Mouse (Mus musculus): Measurements from ENCODE around the gene Ulk3.

Ulk3 gene

DNA sequence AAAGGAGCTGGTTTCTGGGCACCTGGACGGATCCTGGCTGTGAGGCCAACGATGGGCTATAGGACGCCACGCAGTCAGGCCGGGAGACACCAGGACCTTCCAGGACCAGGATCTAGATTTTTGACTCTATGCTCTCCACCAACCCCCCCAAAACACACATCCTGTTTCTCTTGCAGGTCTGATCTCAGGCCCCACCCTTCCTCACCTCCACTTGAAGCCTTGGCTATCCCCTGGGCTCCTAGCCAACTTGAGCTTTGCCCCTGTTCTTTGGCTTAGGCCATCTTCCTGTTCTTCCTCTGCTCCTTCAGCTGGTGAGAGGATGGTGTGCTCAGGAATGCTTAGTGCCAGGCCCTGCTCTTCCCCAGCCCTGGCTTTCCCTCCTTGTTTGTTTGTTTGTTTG, 31.4 kb downstream of the Ulk3 start, which contains the start of gene Lman1l:
TSS of gene Lman1l (minus strand) at position 101 of the 400 bp plus-strand sequence.
- TF ChIP-seq GATA4 (IDR thresholded peaks at IDR 0.05; ENCODE audit: insufficient replicate concordance, low read length), result no peak

DNA sequence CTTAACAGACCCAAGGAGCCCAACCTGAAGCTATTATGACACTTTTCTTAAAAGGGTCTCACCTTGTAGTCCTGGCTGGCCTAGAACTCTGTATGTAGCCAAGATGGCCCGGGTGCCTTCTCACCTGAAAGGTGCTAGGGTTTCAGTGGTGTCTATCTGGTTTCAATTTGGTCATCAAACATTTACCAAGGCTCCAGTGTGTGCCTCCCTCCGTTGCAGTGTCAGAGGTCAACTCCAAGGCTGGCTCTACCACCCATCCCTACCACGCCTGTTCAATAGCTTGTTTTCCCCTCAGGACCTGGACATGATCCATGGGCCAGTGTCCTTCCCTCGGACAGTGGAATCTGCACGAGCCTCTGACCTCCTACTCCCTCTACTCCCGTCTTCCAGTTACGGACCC, 35.0 kb downstream of the Ulk3 start:
- no peak for TF ChIP-seq GATA4 (IDR thresholded peaks at IDR 0.05; ENCODE audit: insufficient replicate concordance, low read length)

DNA sequence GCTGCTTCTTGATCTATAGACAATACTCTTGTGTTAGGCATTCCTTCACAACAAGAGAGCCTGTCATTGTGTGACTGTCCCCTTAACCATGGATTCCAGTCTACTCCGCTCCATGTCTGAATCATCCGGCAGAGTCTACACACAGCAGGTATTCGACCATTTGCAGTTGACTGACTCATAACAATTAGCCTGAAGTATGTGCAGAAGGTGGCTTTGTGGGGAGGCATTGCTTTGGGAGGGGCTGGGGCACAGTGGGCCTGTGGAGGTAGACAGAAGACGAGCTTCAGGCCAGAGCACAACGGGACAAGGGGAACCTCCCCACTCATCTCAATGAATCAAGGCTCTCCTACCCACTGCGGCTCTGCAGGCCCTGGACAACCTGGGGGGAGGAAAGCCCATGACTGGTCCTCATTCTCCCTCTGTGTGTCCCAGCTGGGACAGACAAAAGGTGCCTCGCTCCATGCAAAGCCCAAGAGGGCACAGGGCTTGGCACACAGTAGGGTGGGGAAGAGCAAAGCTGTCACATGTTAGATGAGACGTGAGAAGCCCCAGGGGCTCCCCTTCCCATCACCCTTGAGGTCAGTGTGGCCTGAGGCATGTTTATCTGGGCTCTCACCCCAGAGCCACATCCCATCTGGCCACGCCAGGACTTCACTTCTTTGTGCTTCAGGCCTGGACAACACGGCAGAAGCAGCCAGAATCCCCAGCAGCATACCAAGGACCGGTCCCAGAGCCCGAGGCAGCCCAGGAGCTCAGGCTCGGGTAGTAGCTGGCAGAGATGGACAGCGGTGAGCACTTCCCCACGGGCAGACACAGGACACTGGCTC, 36.6 kb downstream of the Ulk3 start:
- no peak for TF ChIP-seq GATA4 (IDR thresholded peaks at IDR 0.05; ENCODE audit: insufficient replicate concordance, low read length)

DNA sequence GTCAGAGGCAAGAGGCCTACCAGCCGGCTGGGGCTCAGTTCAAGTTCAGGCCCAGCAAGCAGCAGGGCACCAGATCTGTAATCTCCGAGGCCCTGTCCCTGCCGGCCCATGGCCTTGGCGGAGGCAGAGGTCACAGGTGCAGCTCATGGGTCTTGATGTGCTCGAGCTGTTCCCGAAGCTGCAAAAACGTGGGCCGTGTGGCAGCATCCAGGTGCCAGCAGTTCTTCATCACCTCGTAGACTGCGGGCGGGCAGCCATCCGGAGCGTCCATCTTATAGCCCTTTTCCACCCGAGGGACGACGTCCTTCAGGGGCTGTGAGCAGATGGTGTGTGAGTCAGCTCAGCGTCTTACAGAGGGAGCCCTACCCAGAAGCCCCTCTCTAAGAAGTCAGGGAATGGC, 37.9 kb downstream of the Ulk3 start:
- no peak for TF ChIP-seq GATA4 (IDR thresholded peaks at IDR 0.05; ENCODE audit: insufficient replicate concordance, low read length)

DNA sequence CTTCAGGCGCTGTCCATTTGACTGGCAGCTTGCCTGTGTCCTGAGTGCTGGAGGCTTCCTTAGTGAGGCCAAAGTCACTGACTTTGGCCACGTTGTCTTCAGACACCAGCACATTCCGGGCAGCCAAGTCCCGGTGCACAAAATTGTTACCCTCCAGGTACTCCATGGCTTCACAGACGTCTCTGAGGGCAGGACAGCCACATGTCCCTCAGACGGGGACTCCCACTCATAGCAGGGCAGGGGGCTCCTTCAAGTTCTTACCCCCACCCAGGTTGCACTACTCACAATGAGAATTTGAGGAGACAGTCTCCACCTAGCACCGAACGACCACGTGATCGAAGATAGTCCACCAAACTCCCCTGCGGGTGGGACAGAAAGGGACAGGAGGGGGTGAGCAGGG, 38.6 kb downstream of the Ulk3 start:
- TF ChIP-seq GATA4 (IDR thresholded peaks at IDR 0.05; ENCODE audit: insufficient replicate concordance, low read length), result no peak

- TF ChIP-seq GATA4 (IDR thresholded peaks at IDR 0.05; ENCODE audit: insufficient replicate concordance, low read length), result no peak
Observed at GRCm38 (mm10) chr9:57628717-57629116, 39.5 kb downstream of the Ulk3 start.

DNA sequence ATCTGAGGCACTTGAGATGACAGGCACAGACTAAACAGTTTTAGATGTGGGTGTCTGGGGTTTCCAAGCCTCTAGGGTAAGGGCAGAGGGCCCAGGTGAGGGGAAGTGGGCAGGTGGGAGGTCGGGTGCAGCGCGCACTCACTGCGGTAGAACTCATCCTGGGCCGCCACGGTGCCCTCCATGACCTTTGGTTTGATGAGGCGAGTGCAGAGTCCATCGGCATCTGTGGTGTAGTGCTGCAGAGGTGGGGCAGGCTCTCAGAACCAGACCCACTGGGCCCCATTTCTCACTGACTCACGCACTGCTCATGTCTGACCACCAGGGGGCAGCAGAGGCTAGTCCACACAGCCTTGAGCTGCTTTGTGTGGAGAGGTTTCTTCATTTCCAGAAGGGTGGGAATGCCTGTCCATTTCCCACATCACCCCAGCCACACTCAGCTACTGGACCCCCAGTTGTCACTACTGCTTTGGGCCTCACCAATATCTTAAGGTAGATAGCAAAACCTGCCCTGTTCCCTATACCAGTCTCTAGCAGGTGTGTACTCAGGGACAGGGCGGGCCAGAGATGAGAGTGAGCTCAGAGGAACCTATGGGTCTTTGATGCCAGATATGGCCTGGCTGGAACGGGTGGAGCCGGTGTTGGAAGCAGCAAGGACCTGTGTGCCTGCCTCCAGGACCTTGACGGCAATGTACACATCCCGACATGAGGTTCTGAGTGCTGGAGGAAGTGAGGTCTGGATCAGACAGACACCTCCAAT, 40.0 kb downstream of the Ulk3 start:
- no peak for TF ChIP-seq GATA4 (IDR thresholded peaks at IDR 0.05; ENCODE audit: insufficient replicate concordance, low read length)

GRCm38 (mm10) chr9:57633481-57634024, 44.3 kb downstream of the Ulk3 start:
- no peak for TF ChIP-seq GATA4 (IDR thresholded peaks at IDR 0.05; ENCODE audit: insufficient replicate concordance, low read length)

- TF ChIP-seq GATA4 (IDR thresholded peaks at IDR 0.05; ENCODE audit: insufficient replicate concordance, low read length), result no peak
Observed at GRCm38 (mm10) chr9:57637272-57637671, 48.0 kb downstream of the Ulk3 start.

DNA sequence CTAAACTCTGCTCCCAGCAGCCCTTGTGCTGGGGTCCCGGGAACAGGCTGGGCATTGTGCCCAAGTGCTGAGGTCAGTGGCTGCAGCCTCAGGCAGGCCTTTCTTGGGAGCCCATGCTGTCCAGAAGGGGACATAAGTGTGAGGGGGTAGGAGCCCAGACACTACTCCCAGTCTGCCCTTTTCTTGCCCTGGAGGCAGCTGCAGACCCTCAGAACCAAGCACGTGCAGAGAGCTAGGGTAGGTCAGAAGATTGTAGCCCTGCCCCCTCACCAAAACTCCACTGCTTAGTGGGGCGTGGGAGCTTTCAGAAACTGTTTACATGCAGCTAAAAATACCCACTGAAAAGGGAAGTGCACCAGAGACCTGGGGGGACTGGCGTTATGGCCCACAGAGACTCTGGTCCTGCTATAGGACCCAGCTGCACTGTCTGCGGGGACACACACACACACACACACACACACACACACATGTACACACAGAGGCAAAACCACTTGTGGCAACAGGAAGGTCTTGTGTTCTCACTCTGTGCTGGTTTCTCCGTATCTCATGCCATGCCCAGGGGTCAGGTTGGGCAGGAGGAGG, 48.6 kb downstream of the Ulk3 start:
- no peak for TF ChIP-seq GATA4 (IDR thresholded peaks at IDR 0.05; ENCODE audit: insufficient replicate concordance, low read length)

DNA sequence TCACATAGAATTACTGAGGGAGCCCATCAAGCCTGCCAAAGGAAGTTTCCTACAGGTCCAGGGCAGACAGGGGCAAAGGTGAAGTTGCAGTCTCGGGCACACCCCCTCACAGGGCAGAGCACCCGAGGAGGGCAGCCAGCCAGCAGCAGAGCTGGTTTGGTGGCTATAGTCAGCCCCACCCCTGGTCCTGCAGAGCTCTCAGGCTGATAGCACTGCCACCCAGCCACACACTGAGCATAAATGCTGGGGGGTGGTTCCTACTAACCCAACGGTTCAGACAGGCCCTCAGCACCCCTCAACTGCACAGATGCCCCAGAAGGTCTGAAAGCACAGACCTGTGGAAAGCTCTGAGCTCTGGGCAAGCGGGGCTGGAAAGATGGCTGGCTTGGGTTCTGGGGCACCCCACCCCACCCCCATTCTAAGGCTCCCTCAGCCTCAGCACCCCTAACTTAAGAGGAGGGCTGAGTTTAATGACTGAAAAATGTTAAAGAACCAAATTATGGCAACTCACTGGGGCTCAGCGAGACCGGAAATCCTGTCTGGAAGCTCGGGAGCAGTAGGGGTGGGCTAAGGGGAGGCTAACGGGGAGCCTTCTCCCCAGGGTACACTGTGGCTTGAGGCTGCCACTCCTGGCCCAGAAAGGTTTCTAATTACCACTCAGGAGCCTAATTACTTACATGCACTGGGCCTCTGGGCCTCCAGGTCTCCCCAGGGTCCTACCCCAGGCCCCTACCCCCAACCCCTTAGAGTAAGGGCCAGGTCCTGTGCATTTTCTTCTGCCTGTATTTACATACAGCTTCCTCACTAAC, 49.6 kb downstream of the Ulk3 start:
- TF ChIP-seq GATA4 (IDR thresholded peaks at IDR 0.05; ENCODE audit: insufficient replicate concordance, low read length), result no peak

- TF ChIP-seq GATA4 (IDR thresholded peaks at IDR 0.05; ENCODE audit: insufficient replicate concordance, low read length), result no peak
Observed at GRCm38 (mm10) chr9:57639661-57640328, 50.5 kb downstream of the Ulk3 start.

DNA sequence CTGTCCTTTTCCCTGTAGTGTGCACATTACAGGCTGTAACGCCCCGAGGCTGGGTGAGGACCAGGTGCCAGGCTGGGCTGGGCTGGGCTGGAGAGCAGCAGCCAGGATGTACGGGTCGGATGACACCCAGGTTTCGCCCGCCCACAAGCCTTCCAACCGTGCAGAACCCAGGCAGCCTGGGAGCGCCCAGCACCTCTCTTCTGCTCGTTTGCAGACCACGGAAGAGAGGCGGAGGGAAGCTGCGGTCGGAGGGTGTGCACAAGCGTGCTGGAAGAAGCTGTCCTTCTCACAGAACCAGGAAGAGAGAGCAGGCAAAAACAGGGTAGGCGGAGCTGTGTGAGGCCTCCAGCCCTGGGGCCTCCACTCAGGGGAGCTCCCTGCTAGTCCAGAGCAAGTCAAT, 51.1 kb downstream of the Ulk3 start:
- TF ChIP-seq GATA4 (IDR thresholded peaks at IDR 0.05; ENCODE audit: insufficient replicate concordance, low read length), result no peak

GRCm38 (mm10) chr9:57641022-57641421, 51.8 kb downstream of the Ulk3 start:
- no peak for TF ChIP-seq GATA4 (IDR thresholded peaks at IDR 0.05; ENCODE audit: insufficient replicate concordance, low read length)
